Mouse (Mus musculus) gastrocnemius, adult 2 months (tissue): ENCODE results near the gene Csn1s2a. TPM values are rescaled to one million over a fixed set of nuclear protein-coding genes. Genes with fewer than 3 reads are reported as not detected.
"Not testable (repeated sequence)": the region's sequence is repeated elsewhere in the genome, so short reads cannot be mapped to it uniquely, and the experiment has no call there.

Experiments
- DNase-seq: peaks from one replicate; pipeline ENCODE4 v3.0.0; 2022
- H3K27ac ChIP-seq: fragments of 200-600 bp; 2 replicates; pipeline ENCODE4 v1.8.1; 2022; ENCODE audit warnings: mild to moderate bottlenecking
- H3K4me3 ChIP-seq: fragments of 200-600 bp; 2 replicates; pipeline ENCODE4 v1.8.1; 2022; ENCODE audit warnings: mild to moderate bottlenecking, moderate library complexity
- CTCF ChIP-seq: fragments of 200-600 bp; IDR thresholded peaks from 2 replicates; pipeline ENCODE4 v1.8.1; 2022; ENCODE audit warnings: antibody characterized with exemption, mild to moderate bottlenecking, moderate library complexity
- intact Hi-C: fragments of 180-260 bp; cut with DNase I; formaldehyde crosslinking; loops from one replicate; pipeline ENCODE4 v1.15.1; 2025
- long read RNA-seq, 2 experiments: library from polyadenylated mRNA; stranded (forward); transcript quantifications; one replicate each; pipeline ENCODE4 v2.0.0; 2021
- total RNA-seq, 2 experiments: library from RNA; stranded (reverse); gene quantifications; 2 replicates each; pipeline ENCODE4 v1.2.3; 2021

The Csn1s2a gene
- not detected for total RNA-seq
- long read RNA-seq, experiment 1 = 0 reads
- long read RNA-seq, experiment 2 = 0 reads

DNA sequence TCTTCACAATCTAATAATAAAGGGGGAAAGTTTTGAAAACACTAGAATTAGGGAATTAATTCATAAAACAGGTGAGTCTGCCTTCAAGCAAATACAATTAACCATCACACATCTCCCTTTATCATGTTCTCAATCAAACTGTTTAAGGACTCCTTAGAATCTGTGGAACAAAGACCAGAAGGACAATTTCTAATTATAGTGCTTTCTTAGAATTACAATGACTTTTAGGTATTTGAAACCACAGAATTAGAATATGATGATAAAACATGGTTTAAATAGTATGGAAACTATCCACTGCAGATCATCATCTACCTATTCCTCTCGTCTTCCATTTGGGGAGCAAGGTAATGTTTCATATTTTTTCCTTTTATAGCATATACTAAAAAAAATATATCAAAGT is at the start of gene Csn1s2a:
Gene Csn1s2a (plus strand): TSS at position 301 of the 400 bp plus-strand sequence.
- DNase-seq = no peak
- intact Hi-C loops = no loop called here
- no peak within 1 kb of the TSS for H3K27ac ChIP-seq
- H3K4me3 ChIP-seq = no peak within 1 kb of the TSS
- no peak for TF ChIP-seq CTCF

DNA sequence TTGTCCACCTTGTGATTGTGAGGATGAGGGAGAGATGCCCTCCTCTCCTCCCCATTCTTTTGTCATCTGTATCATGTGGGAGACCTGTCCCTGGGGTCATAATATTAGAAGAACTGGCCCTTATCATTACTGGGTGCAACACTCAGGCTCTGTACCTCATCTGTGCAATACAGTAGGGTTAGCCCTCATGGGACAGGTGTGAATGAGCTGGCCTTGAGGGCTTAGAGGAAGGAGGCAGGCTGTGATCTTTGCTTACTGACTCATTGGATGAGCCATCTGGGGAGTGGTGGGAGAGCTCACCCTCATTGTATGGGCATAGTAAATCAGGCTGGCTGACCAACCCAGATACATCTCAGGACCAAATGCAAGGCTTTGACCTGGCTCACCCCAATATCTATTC is 39.5 kb upstream of the Csn1s2a start:
- intact Hi-C loops = no loop called here
- no peak for TF ChIP-seq CTCF
- H3K4me3 ChIP-seq = no peak overlapping the region

DNA sequence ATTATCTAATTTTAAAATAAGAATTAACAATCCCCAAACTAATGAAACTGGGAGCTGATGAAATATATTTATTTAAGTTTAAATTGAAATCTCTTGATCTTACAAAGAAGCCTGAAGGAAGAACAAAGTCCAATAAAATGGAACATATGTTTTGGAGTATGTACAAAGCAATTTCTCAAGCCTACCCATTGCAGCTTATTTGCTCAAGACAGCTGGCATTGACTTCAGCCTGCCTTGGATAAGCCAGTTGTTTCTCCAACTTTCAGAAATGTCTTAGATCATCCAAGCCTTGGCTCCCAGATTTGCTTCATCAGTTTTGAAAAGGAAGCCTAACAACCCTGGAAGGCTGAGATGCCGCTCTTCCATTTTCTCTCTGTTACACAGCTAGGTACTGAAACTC is 20.9 kb upstream of the Csn1s2a start:
- no peak overlapping the region for H3K4me3 ChIP-seq
- intact Hi-C loops = no loop called here
- no peak for DNase-seq
- no peak overlapping the region for H3K27ac ChIP-seq
- TF ChIP-seq CTCF = no peak

More for the DNA sequence above, 39.5 kb upstream of the Csn1s2a start:
- DNase-seq = no peak
- no peak overlapping the region for H3K27ac ChIP-seq

DNA sequence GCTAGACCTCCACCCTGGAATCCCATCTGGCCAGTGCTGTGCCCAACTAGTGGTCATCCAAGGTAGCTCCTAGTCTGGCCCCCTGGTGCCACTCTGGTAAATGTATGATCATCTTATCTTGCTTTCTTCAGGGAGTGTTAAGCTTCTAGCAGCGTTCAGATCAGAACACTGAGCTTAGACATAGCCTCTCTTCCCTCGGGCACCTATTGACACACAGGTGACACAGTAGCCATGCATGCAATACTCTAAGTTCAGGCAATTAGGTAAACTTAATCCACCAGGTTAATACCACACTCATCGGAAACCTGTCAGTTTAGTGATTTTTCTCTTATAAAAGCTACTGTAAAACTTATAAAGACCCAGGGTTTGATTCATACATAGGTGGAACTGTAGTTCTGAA is 9.8 kb upstream of the Csn1s2a start:
- Histone ChIP-seq H3K4me3 (no peak overlapping the region), H3K27ac (no peak overlapping the region)
- DNase-seq = no peak
- TF ChIP-seq CTCF = no peak
- intact Hi-C loops = no loop called here

DNA sequence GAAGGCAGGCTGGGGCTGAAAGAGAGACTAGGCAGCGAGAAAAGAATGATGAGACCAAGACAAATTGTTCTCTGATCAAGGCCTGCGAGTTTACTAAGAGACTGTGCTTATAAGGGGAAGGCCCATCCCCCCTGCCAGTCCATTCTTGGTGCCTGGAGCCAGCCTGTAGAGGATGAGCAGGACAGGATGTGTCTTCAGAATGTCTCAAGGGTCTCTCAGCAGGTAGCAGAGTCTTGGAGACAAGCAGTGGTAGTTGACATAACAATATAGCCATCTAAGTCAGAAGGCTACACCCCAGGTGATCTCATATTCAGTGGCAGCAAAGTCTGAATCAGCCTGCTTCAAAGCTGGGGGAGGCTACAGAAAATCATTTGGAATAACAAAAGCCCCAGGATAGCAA is 2.2 kb upstream of the Csn1s2a start:
- H3K4me3 ChIP-seq, H3K27ac ChIP-seq, intact Hi-C loops, DNase-seq: not testable (repeated sequence)

DNA sequence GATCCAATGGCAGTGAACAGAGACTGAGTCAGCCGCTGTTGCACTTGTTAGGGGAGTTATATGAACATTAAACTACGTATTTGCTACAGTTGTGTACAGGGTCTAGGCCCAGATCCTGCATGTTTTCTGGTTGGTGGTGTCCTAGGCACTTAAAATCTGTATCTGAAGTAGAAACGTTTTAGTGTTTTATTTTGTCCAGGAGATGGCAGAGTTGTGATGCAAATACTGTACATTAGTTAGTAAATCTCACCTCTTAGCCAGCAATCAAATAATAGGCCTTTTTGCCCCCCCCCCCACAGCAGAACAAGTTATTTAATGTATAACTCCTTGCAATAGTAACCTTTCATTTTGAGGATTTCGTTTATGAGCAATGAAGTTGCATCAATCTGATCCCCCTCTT is 8.4 kb downstream of the Csn1s2a start:
- no peak for TF ChIP-seq CTCF
- intact Hi-C loops = no loop called here
- no peak for DNase-seq
- H3K4me3 ChIP-seq = no peak overlapping the region
- H3K27ac ChIP-seq = no peak overlapping the region

DNA sequence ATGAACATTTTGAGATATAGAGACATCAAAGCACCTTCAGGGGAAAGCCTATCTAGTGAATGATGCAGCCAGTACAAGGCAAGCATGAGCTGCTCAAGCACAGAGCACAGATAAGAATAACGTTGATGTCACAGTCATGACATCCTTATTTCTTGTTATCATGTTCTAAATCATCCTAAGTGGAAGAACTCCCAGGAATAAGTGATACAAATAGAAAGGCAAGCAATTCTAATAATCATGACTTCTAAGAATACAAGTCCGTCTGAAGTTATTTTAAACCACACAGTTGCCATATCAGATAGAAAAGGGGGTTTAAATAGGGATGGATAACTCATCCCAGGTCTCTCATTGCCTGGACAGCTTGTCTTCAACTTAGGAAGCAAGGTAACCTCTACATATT is 33.4 kb downstream of the Csn1s2a start, which contains the start of gene Csn1s2b:
Gene Csn1s2b (plus strand): TSS at position 301 of the 400 bp plus-strand sequence.
- intact Hi-C loops = no loop called here
- no peak within 1 kb of the TSS for H3K4me3 ChIP-seq
- no peak within 1 kb of the TSS for H3K27ac ChIP-seq
- TF ChIP-seq CTCF = no peak
- DNase-seq = no peak

DNA sequence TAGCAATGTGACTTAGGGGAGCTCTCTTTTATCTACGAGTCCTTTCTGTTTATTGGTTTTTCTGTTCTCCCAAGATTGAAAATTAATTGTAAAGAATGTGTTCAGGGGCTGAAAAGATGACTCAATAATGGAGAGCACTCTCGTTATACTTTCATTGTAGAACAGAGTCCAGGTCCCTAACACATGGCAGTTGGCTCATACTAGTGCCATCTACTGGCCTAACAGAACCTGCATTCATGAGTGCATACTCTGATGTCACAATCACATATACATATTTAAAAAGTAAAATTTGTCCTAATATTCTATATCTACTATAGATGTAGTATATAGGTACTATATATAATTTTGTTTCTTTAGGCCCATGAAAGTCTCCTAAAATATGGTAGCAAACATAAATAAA is 34.9 kb downstream of the Csn1s2a start:
- Histone ChIP-seq H3K4me3 (no peak overlapping the region), H3K27ac (no peak overlapping the region)
- intact Hi-C loops = no loop called here
- no peak for DNase-seq
- TF ChIP-seq CTCF = no peak

DNA sequence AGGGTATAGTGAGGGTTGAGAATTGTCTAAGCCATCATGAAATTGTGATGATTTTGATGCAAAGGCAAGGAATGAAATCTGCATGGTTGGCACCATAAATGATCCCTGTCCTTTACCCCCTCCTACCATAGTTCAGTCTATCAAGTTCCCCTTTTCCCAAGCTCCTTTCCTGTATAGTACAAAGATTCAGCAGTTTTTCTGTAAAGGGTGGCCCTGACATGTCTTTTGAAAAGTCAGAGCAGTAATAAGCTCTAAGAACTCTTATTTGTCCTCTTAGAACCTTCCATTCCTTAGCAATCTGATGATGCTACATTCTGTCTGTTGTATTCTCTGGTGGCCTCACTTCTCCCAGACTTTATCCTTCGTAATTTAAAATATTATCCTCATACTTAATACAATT is 51.0 kb downstream of the Csn1s2a start, which contains the start of gene Prr27:
Gene Prr27 (plus strand): TSS at position 301 of the 400 bp plus-strand sequence.
- H3K4me3 ChIP-seq = no peak within 1 kb of the TSS
- no peak for DNase-seq
- TF ChIP-seq CTCF = no peak
- H3K27ac ChIP-seq = no peak within 1 kb of the TSS
- intact Hi-C loops = no loop called here

Other genes with a start within 250 kb of the Csn1s2a start
- gene Sult1b1, start 236.4 kb upstream of the Csn1s2a start, total RNA-seq = not detected
- not detected for gene Sult1d1, start 205.5 kb upstream of the Csn1s2a start, total RNA-seq
- gene Sult1e1, start 183.0 kb upstream of the Csn1s2a start, total RNA-seq = under 1 TPM in 1 of 2 experiments, not detected in 1; 0.26 TPM
- not detected for gene Csn1s1, start 108.4 kb upstream of the Csn1s2a start, total RNA-seq
- gene Csn2, start 74.9 kb upstream of the Csn1s2a start, total RNA-seq = not detected
- gene Csn1s2b, start 33.5 kb downstream of the Csn1s2a start, total RNA-seq = not detected
- gene Prr27, start 51.1 kb downstream of the Csn1s2a start, total RNA-seq = not detected
- not detected for gene Odam, start 110.5 kb downstream of the Csn1s2a start, total RNA-seq
- not detected for gene Csn3, start 151.0 kb downstream of the Csn1s2a start, total RNA-seq
- not detected for gene 2310003L06Rik, start 194.9 kb downstream of the Csn1s2a start, total RNA-seq
- gene Gm28434, start 194.9 kb downstream of the Csn1s2a start, total RNA-seq = not detected
- not detected for gene Cabs1, start 204.9 kb downstream of the Csn1s2a start, total RNA-seq
- not detected for gene Smr3a, start 228.0 kb downstream of the Csn1s2a start, total RNA-seq